Mouse (Mus musculus) T-helper 2 cell (primary cell): ENCODE data around the gene Edar.
"Not testable (repeated sequence)": the region's sequence is repeated elsewhere in the genome, so short reads cannot be mapped to it uniquely, and the experiment has no call there.

ENCODE experiments used
- in situ Hi-C: fragments of 300-600 bp; cut with MboI, MseI; formaldehyde crosslinking; loops from one replicate; pipeline ENCODE4 v1.15.1; 2025; ENCODE audit warnings: high pct_unique_total_duplicates

Gene Edar

DNA sequence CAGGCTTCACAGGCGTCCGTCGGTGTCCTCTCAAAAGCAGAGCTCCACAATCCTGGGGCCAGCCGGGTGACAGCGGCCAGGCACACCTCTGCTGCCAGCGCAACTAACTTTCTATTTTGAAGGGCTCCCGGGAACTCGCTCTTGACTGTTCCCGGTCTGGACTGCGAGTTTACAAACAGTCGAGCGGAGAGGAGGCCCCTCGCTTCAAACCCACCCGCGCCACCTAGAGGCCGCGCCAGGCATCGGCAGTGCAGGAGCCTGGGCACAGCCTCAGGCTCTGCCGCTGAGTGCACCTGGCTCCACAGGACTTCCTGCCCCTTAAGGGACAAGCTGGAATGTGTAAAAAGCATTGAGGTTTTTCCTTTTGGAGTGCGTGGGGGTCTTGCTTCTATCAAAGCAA, at the start of gene Edar:
Edar (minus strand) TSS at position 122 of the 400 bp plus-strand sequence.
- in situ Hi-C loops = no loop called here

DNA sequence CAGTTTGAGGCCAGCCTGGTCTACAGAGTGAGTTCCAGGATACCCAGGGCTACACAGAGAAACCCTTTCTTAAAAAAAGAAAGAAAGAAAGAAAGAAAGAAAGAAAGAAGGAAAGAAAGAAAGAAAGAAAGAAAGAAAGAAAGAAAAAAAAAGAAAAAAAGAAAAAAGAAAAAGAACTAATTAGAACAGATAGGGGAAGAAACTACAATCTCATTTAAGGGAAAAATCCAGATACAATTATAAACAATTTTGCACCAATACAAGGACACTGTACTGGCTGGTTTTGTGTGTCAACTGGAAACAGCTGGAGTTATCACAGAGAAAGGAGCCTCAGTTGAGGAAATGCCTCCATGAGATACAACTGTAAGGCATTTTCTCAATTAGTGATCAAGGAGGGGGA, 42.7 kb upstream of the Edar start, which contains the start of gene Gm17542:
Gm17542 (minus strand) TSS at position 101 of the 400 bp plus-strand sequence.
- in situ Hi-C loops = not testable (repeated sequence)

DNA sequence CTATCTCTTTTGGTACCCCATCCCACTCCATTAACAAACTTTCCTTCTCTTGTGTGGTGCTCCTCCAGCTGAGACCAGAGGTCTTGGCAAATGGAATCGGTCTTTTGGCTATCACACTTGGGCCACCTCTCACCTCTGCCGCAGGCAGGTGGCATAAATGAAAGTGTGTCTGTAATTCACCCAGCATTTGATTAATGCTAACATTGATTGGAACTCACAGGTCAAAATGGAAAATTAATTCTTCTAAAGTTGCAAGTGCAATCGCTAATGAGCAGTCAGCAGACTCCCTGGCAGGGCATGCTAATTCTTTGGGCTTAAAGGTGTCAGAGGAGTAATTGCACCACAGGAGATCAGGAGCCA, 39.3 kb upstream of the Edar start:
- in situ Hi-C loops = no loop called here

DNA sequence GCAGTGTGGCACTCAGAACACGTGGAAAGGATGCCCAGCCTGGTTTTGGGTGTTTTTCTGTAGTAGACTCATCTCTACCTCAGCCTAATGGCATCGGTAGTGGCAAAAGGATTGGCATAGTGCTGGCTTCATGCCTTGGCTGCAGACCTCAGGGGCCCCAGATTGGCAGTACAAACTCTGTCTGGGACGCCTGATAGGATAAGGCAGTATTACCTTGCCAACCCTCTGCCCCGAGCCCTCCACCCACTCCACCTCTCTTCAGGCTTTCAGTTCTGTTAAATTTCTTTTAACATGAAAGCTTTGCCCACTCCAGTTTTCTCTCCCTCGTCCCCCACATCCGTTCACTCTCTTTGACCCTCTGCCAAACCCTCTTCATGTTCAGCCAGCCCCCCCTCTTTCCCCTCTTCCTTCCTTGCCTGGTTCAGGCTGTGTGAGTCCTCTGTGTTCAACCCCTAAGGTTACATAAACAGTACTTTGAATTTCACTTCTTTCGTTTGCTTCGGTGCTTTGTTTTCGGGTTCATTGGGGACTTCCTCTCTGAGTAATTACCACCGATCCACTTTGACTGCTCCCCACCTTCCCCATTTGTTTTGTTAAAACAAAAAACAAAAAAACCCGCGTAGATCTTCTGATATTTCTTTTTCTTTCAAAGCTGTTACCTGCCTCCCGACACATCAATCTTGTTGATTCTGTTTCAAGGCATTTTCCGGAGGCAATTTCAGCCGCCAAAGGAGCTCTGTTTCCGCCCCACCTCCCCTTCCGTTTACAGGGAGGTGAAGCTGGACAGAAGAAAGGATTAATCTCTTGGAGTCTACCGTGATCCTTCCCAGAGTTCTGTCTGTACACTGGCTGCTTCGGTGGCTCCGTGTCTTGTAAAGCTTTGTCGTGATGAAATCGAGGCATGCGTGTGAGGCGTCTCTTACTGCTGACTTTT, 38.7 kb upstream of the Edar start:
- in situ Hi-C loops = no loop called here

DNA sequence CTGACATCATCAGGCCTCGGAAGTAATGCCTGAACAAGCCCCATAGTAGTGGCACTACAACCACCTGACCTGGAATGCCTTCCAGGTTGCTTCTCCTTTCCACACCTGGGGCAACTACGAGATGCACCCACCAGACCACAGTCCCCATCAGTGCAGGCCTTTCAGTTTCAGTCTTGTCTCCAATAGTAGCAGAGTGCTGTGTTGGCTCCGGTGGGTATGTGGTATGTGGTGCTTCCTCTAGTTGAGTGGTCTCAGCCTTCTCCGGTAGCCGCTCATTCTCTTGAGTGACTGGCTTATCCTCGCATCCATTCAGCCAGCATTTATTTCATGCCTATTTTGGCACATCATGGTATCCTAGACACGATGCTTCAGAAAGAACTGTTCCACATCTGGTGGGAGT, 37.8 kb upstream of the Edar start:
- in situ Hi-C loops = no loop called here

DNA sequence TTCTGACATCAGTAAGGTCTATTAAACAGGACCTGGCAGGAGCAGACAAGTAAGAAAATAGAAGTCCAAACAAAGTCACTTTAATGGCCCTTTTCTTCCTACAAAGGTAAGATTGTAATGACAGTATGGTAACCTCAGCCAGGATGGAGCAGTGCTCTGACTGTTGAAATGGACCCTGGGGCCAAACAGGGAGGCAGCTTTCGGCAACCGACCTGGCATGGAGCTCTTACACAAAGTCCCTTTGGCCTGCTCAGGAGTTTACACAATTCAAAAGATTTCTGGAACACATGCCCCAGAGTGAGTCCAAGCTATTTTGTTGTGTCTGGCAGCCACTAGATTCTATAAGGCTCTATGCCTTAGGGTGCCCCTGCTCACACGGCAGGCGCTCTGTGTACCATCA, 33.6 kb upstream of the Edar start:
- in situ Hi-C loops = no loop called here

DNA sequence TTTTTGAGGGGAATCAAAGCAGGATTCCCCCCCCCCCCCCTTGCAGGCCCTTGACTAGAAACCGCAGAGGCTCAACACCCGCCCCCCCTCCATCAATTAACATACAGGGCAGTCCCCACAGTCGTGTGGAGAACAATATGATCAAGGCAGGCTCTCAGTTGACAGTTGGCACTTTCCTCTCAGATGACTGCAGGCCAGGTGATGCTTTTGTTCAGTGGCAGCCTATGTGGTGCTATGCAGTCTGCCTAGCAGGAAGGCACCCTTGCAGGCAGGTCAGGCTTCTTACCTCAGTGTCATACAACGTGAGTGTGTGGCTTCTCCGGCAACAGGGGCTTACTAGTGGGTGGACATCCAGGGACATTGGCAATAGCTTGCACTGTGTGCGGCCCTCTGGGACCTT, 25.1 kb upstream of the Edar start:
- in situ Hi-C loops = no loop called here

DNA sequence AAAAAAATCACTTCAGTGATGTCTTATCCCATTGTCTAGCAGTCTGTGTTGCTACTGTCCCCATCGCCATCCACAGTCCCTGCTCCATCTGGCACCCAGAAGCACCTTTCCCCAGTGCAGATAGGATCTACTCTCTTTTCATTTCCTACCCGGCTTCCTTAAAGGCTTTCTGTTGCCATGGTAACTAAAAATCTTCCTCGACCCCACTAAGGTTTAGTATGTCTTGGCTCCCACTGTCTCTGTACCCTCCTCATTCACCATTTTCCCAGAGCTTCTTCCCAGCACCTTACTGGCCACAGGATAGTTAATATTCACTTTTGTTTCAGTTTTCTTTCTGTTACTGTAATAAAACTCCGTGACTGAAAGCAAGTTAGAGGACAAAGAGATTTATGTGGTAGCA, 24.7 kb upstream of the Edar start:
- in situ Hi-C loops = no loop called here

DNA sequence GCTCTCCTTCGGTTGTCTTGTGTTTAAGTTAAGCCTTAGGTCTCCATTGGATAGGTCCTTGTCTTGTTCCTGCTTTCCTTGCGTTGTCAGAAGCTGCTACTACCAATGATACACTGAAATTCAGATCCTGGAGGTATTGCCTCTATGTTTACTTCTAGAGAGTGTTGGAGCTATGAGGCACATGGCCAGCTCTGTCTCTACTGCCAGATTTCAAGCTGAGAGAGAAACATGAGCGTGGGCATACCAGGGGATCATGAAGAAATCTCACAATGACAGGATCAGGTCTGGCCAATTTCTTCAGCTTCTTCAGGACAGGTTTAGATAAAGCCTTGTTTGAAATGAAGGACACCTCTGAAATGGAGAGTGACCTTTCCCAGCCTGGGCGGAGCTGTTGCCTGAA, 23.5 kb upstream of the Edar start:
- in situ Hi-C loops = no loop called here

DNA sequence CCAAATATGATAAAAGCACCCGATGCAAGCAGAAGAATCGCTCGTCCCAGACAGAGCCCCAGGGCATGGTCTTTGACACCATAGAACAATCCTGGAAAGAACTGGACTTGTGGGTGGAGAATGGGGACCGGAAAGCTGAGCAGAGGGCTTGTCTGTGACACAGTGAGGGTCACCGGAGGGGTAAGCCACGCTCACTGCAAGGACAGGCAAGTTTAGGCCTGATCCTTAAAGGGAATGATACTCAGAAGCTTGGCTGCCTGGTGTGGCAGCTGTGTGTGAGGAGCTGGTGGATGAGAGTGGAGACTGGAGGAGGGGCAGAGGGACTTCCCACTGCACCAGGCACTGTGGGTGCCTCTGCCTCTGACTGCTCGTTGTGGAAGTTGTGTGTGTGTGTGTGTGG, 15.6 kb upstream of the Edar start:
- in situ Hi-C loops = no loop called here

DNA sequence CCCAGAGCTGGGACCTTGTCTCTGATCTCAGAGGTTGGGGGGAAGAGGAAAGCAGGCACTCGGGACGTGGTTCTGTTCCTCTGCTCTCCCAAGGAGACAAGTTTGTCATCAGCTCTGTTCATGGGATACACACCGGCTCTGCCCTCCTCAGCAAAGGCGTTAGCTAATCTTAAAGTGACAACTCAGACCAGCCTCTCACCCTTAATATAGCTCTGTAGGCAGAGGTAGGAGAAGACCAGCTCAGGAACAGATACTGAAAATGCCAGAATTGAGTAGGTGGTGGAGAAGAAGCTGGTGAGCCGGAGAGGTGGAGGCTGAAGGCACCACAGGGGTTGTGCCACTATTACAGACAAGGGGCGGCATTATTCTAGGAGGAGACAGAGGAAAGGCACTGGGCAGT, 3.8 kb upstream of the Edar start:
- in situ Hi-C loops = no loop called here

DNA sequence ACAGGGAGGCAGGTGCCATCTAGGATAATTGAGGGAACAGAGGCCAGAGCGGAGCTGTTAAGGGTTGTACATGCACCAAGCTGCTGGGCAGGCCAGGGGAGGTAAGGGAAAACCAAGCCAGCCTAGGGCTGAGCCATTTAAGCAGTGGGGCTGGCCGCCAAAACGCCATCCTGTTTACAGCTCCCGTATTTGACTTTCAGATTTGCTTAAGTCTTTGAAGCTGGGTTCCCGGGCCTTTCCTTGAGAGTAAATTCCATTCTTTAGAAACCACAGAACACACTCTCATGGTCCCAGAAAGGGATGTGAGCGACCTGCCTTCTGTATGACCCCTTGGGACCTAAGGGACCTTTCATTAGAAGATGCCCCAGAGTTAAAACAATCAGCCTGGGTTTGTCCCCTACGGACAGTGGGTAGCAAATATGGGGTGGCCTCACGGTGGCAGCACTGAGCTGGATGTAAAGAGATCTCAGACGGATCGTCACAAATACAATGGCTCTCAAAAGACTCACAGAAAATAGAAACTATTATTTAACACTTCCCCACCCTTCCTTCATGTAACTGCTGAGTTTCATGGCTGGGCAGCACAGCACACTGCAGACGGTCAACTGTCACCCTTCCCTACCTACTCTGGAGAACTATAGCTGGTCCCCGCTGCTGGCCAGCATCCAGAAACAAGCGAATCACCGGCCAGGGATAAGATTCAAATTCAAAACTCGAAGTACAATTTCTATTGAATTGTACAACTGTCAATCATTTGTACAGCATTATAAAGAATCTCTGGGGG, 2.0 kb downstream of the Edar start:
- in situ Hi-C loops = no loop called here

DNA sequence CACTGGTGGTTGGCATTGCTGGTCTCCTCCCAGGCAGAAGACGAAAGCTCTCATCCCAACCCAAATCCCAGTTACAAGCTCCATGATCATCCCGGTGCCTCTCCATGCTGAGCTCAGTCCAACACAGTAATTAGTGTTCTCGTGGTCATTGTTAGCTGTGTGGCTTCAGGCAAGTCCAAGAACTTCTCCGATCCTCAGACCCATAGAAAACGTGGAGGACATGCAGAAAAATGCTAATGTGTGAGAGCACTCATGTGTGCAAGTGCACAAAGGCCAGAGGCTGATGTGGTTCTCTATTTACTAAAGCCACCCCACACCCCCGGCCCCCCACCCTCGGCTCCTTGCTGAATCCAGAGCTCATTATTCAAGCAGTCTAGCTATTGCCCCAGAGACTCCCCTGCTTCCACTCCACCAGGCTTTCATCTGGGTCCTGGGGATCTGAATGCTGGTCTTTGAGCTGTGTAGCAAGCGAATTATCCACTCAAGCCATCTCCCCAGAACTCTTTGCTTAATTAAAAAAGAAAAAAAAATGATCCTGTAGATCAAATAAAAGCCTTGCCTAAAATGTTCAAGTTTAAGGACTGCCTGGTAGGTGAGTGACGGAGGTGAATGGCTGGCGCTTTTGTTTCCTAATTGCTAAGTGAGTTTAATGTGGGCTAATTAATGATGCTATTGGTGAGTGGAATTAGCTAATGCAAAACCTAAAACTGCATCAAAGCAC, 2.7 kb downstream of the Edar start:
- in situ Hi-C loops = no loop called here

DNA sequence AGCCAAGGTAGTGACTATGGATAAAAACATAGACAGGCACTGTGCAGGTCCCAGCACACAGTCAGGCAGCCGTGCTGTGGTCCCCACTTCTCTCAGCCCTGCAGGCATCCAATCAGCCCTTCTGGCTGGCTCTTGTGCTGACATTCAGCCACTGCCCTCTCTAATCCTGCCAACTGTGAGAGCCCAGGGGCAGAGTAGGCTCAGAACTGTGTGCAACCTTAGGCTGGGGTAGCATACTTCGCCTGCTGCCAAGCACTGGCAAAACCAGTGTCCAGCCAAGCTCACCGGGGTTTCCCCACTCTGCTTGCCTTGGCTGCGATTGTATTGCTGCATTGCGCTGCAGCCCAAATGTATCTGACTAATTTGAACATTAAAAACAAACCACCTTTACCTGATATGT, 11.6 kb downstream of the Edar start:
- in situ Hi-C loops = no loop called here

DNA sequence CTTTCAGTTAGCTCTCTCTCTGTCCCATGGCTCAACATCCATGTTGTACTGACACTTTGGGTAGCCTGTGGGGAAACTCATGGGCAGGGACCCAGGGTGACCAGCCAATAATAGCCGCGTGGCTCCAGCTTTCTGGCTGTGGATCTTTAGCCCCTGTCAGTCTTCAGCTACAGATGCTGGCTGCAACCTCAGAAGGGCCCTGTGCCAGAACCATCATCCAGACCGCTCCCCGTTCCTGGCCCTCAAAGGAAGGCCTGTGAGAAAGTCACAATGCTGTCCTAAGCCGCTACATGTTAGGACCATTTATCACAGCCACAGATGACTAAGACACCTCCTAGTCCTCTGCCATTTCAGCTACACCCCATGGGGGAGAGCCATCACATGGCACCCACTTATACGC, 12.0 kb downstream of the Edar start:
- in situ Hi-C loops = no loop called here

DNA sequence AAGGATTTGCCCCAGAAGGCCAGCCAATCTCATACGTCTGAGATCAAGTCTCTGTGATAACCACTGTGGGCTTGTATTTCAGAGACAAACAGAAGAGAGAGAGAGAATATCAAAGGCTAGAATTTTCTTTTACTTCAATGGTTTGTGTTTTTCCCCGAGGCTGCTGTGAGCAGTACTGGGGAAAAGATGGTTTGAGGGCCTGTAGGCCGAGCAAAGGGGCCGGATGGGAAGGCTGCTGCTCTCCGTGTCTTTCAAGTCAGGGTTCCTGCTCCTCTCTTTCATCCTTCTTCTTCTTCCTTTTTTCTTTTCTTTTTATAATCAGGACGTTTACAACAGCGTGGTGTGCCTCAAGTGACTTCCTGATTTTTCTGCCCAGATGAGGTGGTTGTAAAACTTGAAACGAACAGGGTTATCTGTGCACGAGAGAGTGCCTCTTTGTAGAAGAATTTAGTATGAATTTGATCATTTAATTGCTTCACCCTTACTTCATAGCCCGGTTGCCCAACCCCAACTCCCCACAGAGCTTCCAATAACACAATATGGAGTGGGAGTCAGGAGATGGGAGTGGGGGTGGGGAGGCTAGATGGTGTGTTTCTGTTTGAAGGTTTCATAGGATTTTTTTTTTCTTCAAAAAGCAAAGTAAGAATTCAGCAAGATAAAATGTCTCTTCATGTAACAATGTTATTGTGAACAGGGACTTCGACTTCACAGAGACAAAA, 16.0 kb downstream of the Edar start:
- in situ Hi-C loops = no loop called here

DNA sequence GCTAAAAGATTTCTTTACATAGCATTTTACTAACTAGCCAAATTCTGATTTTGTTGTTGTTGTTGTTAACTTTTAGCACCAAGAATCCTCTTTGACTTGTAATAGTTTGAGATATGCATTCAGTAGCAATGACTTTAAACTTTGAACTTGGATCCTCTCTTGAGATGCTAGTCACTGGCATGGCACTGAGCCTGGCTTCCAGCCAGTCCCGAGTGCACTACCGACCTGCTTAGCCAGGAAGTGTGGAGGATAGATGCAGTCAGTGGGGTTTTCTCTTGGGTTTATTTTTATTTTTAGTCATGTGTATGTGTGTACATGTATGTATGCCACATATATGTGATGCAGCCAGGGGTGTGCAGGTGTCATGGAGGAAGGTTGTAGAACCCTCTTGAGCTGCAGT, 17.7 kb downstream of the Edar start:
- in situ Hi-C loops = no loop called here

DNA sequence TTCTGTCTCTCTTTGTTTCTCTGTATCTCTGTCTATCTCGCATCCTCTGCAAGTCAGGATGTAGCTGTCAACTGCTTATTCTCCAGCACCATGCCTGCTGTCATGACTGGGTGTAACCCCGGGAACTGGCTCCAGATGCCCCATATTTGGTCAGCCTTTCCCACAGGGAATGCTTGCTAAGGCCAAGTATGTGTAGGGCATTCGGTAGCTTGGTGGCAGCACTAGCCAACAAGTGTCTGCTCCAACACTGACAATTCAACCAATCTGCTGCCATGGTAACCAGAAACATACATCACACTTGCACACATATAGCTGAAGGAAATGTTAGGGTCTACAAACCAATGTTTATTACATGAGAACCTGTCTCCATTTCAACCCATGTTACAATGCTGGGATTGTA, 21.8 kb downstream of the Edar start:
- in situ Hi-C loops = no loop called here

DNA sequence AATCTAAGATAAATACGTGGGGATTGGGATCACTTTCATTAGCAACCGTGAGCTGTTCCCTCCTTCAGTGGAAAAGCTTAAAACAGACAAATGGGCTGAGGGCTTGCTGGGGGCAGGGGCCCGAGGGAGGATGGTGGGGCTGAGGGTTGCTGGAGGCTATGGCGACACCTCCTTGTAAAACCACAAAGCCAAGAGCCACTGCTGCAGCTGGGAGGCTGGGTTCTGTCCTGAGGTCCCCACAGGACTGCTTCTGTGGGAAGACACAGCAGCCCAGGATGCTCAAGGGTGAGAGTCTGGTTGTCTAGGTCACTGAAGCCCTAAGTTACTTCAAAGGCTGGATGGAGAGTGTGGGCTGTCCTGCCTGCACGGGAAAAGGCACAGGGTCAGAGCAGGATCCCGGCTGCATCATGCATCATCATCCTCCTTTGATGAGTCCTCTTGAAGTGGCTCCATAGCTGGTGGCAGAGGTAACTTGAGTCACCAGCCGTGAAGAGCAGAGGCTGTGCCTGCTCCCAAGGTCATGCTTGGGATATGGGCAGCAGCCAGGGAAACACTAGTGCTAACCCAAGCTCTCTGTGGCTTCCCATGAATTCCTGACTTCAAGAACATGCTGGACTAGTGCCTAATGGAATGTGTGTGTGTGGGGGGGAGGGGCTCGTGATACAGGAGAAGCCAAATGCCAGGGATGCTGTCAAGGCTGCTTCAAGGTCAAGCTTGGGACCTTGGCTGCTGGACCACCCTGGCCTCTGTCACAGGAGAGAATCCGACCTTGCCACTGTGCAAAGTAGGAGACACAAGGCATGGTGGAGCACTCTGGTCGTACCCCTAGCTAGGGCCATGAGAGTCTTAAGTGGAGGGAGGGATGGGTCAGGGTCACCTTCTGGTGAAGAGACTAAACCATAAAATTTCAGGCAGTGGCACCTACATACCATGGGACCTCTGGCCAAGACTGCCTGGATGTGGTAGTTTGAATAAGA, 22.7 kb downstream of the Edar start:
- in situ Hi-C loops = no loop called here

DNA sequence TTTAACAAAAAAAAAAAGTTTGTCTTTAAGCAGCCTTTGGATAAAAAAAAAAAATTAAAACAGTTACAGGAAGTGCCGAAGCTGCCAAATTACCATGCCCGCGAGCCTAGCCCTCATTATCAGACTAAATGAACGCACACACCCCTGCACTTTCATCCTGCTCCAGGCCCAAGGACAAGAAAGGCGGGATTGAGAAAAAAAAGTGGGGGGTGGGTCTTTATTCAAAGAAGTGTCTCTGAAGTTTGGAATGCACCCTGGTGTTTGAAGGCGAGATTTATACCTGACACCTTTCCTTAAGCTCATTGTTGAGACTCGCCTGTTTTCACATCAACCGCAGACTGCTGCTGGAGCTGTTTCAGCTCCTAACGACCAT, 23.4 kb downstream of the Edar start:
- in situ Hi-C loops = no loop called here
